ENCODE assay signal across 8 mouse cellular contexts in genomic region chr2:162867516-162868029, GRCm38 (mm10).
DNase-seq lines count a peak whose midpoint lies in the region; ATAC-seq and TF ChIP-seq lines count a peak whose summit lies in the region.

No protein-coding gene starts in this region.

- no peaks in the 10 kb centered on the region for H3K4me1 ChIP-seq in liver, embryonic 11.5 days (replicated peaks; ENCODE audit: control insufficient read depth, insufficient read depth, low read length)
- no peaks in the 10 kb centered on the region for H3K4me1 ChIP-seq in liver, postnatal 0 days (ENCODE audit: insufficient read depth)
- H3K4me1 ChIP-seq in forebrain, embryonic 14.5 days (ENCODE audit: control insufficient read depth, insufficient read depth, low read length), result peaks cover 9% of the 10 kb centered on the region
- H3K4me1 ChIP-seq in limb, embryonic 14.5 days (ENCODE audit: control insufficient read depth, insufficient read depth, low read length), result peaks cover 2% of the 10 kb centered on the region; the same call in 1 of the 2 replicates
- H3K4me1 ChIP-seq in stomach, embryonic 16.5 days (ENCODE audit: control insufficient read depth, insufficient read depth, low read length), result peaks cover 4% of the 10 kb centered on the region; the same call in 1 of the 2 replicates

- no peak overlapping the region for H3K4me3 ChIP-seq in liver, embryonic 11.5 days (ENCODE audit: low read depth, low read length)
- H3K4me3 ChIP-seq in liver, postnatal 0 days (ENCODE audit: low read depth, low read length), result no peak overlapping the region
- peak overlapping the region; percentile 19 for H3K4me3 ChIP-seq in forebrain, embryonic 14.5 days (ENCODE audit: low read depth, low read length)
- H3K4me3 ChIP-seq in limb, embryonic 14.5 days (replicated peaks; ENCODE audit: low read length), result peak overlapping the region; percentile 25
- peak overlapping the region; percentile 33 for H3K4me3 ChIP-seq in stomach, embryonic 16.5 days (replicated peaks; ENCODE audit: low read length)

- no peak overlapping the region for H3K9ac ChIP-seq in liver, embryonic 11.5 days (ENCODE audit: low read depth, low read length)
- H3K9ac ChIP-seq in liver, postnatal 0 days (replicated peaks), result no peak overlapping the region
- H3K9ac ChIP-seq in forebrain, embryonic 14.5 days (ENCODE audit: low read length), result peak overlapping the region; percentile 7; the same call in 1 of the 2 replicates
- no peak overlapping the region for H3K9ac ChIP-seq in limb, embryonic 14.5 days (ENCODE audit: low read depth, low read length, severe bottlenecking)
- H3K9ac ChIP-seq in stomach, embryonic 16.5 days (ENCODE audit: low read length), result no peak overlapping the region; the same call in 1 of the 2 replicates

- WGBS in liver, embryonic 11.5 days, result 13% methylated on average over 15 of the region's 15 CpGs
- WGBS in liver, postnatal 0 days (ENCODE audit: insufficient replicate concordance), result 8% methylated on average over 15 of the region's 15 CpGs
- under 1% methylated on average over 15 of the region's 15 CpGs for WGBS in forebrain, embryonic 14.5 days
- whole genome bisulfite sequencing in limb, embryonic 14.5 days, result 4% methylated on average over 15 of the region's 15 CpGs
- WGBS in stomach, embryonic 16.5 days, result 4% methylated on average over 15 of the region's 15 CpGs

- H3K27me3 ChIP-seq in liver, embryonic 11.5 days (replicated peaks; ENCODE audit: control insufficient read depth, insufficient read depth, low read length), result peaks cover 7% of the 10 kb centered on the region; the same call in 1 of the 2 replicates
- H3K27me3 ChIP-seq in liver, postnatal 0 days (ENCODE audit: insufficient read depth, low read length), result 0 out of 2 replicates have a peak, but pooled peaks cover 4% of the 10 kb centered on the region
- 0 out of 2 replicates have a peak, but pooled peaks cover 3% of the 10 kb centered on the region for H3K27me3 ChIP-seq in forebrain, embryonic 14.5 days (replicated peaks; ENCODE audit: control insufficient read depth, insufficient read depth, low read length)
- H3K27me3 ChIP-seq in limb, embryonic 14.5 days (ENCODE audit: control insufficient read depth, insufficient read depth, low read length), result 0 out of 2 replicates have a peak, but pooled peaks cover 3% of the 10 kb centered on the region
- H3K27me3 ChIP-seq in stomach, embryonic 16.5 days (ENCODE audit: control insufficient read depth, insufficient read depth, low read length), result no peaks in the 10 kb centered on the region

- no peak for TF ChIP-seq EP300 in liver, postnatal 0 days (IDR thresholded peaks at IDR 0.05; ENCODE audit: low read depth)

- H3K36me3 ChIP-seq in liver, embryonic 11.5 days (ENCODE audit: control insufficient read depth, insufficient read depth, low read length), result no peaks in the 10 kb centered on the region
- no peaks in the 10 kb centered on the region for H3K36me3 ChIP-seq in liver, postnatal 0 days (replicated peaks; ENCODE audit: insufficient read depth, low read length)
- no peaks in the 10 kb centered on the region for H3K36me3 ChIP-seq in forebrain, embryonic 14.5 days (ENCODE audit: control insufficient read depth, insufficient read depth, low read length)
- H3K36me3 ChIP-seq in limb, embryonic 14.5 days (ENCODE audit: control insufficient read depth, insufficient read depth, low read length), result no peaks in the 10 kb centered on the region
- no peaks in the 10 kb centered on the region for H3K36me3 ChIP-seq in stomach, embryonic 16.5 days (ENCODE audit: control insufficient read depth, insufficient read depth, low read length)

- peak overlapping the region; percentile 40 for H3K4me2 ChIP-seq in liver, embryonic 11.5 days
- no peak overlapping the region for H3K4me2 ChIP-seq in liver, postnatal 0 days (ENCODE audit: low read depth, low read length)
- peak overlapping the region; percentile 51 for H3K4me2 ChIP-seq in forebrain, embryonic 14.5 days (ENCODE audit: low read length)
- H3K4me2 ChIP-seq in limb, embryonic 14.5 days (replicated peaks; ENCODE audit: low read depth, low read length, severe bottlenecking), result peak overlapping the region; percentile 44
- H3K4me2 ChIP-seq in stomach, embryonic 16.5 days (ENCODE audit: low read depth, low read length), result peak overlapping the region; percentile 58

- no peak for TF ChIP-seq CTCF in liver, postnatal 0 days (IDR thresholded peaks at IDR 0.05; ENCODE audit: low read depth)

- TF ChIP-seq POLR2A in limb, embryonic 14.5 days (IDR thresholded peaks at IDR 0.05; ENCODE audit: borderline replicate concordance, extremely low read depth, insufficient read depth, insufficient read length), result no peak

- ATAC-seq in liver, embryonic 11.5 days (replicated peaks; ENCODE audit: low FRiP score), result no peak
- ATAC-seq in liver, postnatal 0 days, result no peak
- ATAC-seq in forebrain, embryonic 14.5 days, result peak; percentile 44; the same call in 1 of the 2 replicates
- ATAC-seq in limb, embryonic 14.5 days (ENCODE audit: low FRiP score, low read depth), result no peak
- no peak for ATAC-seq in stomach, embryonic 16.5 days (ENCODE audit: insufficient read depth, low FRiP score)

- H3K27ac ChIP-seq in liver, embryonic 11.5 days (ENCODE audit: low read depth, low read length), result no peak overlapping the region
- H3K27ac ChIP-seq in liver, postnatal 0 days (ENCODE audit: low read depth), result no peak overlapping the region
- no peak overlapping the region for H3K27ac ChIP-seq in forebrain, embryonic 14.5 days (ENCODE audit: low read depth, low read length)
- H3K27ac ChIP-seq in limb, embryonic 14.5 days (replicated peaks; ENCODE audit: low read depth, low read length), result no peak overlapping the region
- no peak overlapping the region for H3K27ac ChIP-seq in stomach, embryonic 16.5 days (ENCODE audit: low read length)

- no peaks in the 10 kb centered on the region for H3K9me3 ChIP-seq in liver, embryonic 11.5 days (ENCODE audit: control insufficient read depth, low read length)
- no peaks in the 10 kb centered on the region for H3K9me3 ChIP-seq in liver, postnatal 0 days (ENCODE audit: low read length)
- H3K9me3 ChIP-seq in forebrain, embryonic 14.5 days (replicated peaks; ENCODE audit: control insufficient read depth, low read length), result no peaks in the 10 kb centered on the region
- no peaks in the 10 kb centered on the region for H3K9me3 ChIP-seq in limb, embryonic 14.5 days (ENCODE audit: control insufficient read depth, low read length)
- H3K9me3 ChIP-seq in stomach, embryonic 16.5 days (replicated peaks; ENCODE audit: control insufficient read depth, low read length), result no peaks in the 10 kb centered on the region

- no peak for DNase-seq in liver, embryonic 11.5 days (ENCODE audit: low spot score)
- DNase-seq in liver, postnatal 0 days, result no peak
- DNase-seq in forebrain, embryonic 14.5 days (ENCODE audit: low spot score), result no peak
- DNase-seq in limb, embryonic 14.5 days (ENCODE audit: low spot score), result no peak
- no peak for DNase-seq in cerebellum, adult 11-12 months
- no peak for DNase-seq in thymus, postnatal 36 days
- DNase-seq in adrenal gland, postnatal 25 days, result no peak

Comparison
In these comparisons a context has a peak if more than half of its experiments do, and no peak if none do; other contexts are left out.
1. H3K4me3 ChIP-seq: peak in forebrain, embryonic 14.5 days (single experiment), limb, embryonic 14.5 days (single experiment) and stomach, embryonic 16.5 days (single experiment); none in liver, embryonic 11.5 days (single experiment) and liver, postnatal 0 days (single experiment).